Mouse (Mus musculus) common myeloid progenitor, adult 5-6 weeks (primary cell): ENCODE results near the gene Gm29644. TPM values are rescaled to one million over a fixed set of nuclear protein-coding genes. Genes with fewer than 3 reads are reported as not detected.
"Not testable (repeated sequence)": the region's sequence is repeated elsewhere in the genome, so short reads cannot be mapped to it uniquely, and the experiment has no call there.

ENCODE experiments used
- ATAC-seq: replicated peaks from 2 replicates; pipeline ENCODE4 v1.8.0; 2016; ENCODE audit warnings: low read depth, mild to moderate bottlenecking, moderate TSS enrichment, inconsistent platforms; ENCODE audit not compliant: poor library complexity, severe bottlenecking
- total RNA-seq: library from RNA; stranded (forward); fragments of 200-1000, 187-1606 nt; gene quantifications from 2 replicates; pipeline ENCODE4 v1.2.3, GENCODE M21; 2017

The Gm29644 gene
- not detected in 2 replicates for total RNA-seq

DNA sequence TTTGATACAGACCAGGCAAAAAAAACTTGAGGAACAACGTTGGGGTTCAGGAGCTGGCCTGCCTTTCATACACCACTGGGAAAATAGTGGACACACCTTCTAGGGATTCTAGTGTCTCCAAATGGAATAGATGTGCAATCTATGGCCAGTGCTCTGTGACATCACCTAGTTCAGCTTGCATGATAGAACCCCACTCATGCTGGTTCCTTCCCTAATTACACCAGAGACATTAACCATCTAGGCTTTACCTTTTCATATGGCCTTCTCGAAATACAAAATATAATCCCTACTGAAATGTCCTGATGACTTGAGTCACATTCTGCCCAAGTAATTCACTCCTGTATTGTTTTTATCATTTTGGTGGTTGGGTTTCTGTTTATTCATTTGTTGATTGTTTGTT, at the start of gene Gm29644, which contains the start of gene Gm29423:
Gene Gm29644, minus strand, starts transcription at position 157 of the 400 bp plus-strand sequence.
Gene Gm29423, minus strand, starts transcription at position 101 of the 400 bp plus-strand sequence.
- ATAC-seq: not testable (repeated sequence)

- not testable (repeated sequence) for ATAC-seq
These were observed 29.6 kb downstream of the Gm29644 start, which contains the start of gene Gm21118 for GRCm38 (mm10) chrY:70273542-70273941. Gm21118 (minus strand) TSS chrY:70273642.

Other genes with a start within 250 kb of the Gm29644 start
- gene Gm21118, start 29.7 kb downstream of the Gm29644 start, total RNA-seq: not detected in 2 replicates
- gene Gm29423, start 56 bp downstream of the Gm29644 start, total RNA-seq: not detected in 2 replicates
- not detected in 2 replicates for gene Gm20888, start 138.5 kb upstream of the Gm29644 start, total RNA-seq